Mouse (Mus musculus) gastrocnemius, postnatal 25 days (tissue): ENCODE data around the gene Pik3ap1. TPM values are rescaled to one million over a fixed set of nuclear protein-coding genes. Genes with fewer than 3 reads are reported as not detected.

Experiments
- DNase-seq: peaks from one replicate; pipeline ENCODE4 v3.0.0; 2022
- total RNA-seq, 2 experiments: library from RNA; stranded (reverse); gene quantifications; 1 replicate in 1 of 2; 2 replicates in 1 of 2; pipeline ENCODE4 v1.2.3; 2021

Pik3ap1 gene
- total RNA-seq, 2 experiments from 2014 or later = 0.33 to 0.56 TPM

- DNase-seq = no peak
These were observed 105.1 kb downstream of the Pik3ap1 start for GRCm38 (mm10) chr19:41279724-41280244.

DNA sequence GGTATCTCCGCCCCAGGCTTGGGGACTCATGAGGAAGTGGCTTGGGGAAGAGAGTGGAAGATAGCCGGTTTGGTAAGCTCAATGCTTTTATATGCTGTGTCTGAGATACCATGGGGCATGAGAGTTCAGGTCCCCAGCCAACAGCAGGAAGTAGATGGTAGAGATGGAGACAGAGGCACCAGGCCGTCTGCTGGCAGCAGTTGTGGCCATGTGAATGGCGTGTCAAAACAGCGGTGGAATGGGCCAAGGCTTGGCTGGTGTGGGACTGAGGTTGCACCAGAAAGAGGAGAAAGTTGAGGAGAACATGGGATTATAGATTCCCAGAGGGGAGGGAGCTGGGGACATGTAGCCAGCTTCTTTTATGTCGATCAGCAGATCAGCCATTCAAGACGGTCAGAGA lies 106.3 kb downstream of the Pik3ap1 start:
- DNase-seq = no peak

- DNase-seq = no peak
These were observed 109.3 kb downstream of the Pik3ap1 start for GRCm38 (mm10) chr19:41275588-41275987.

DNA sequence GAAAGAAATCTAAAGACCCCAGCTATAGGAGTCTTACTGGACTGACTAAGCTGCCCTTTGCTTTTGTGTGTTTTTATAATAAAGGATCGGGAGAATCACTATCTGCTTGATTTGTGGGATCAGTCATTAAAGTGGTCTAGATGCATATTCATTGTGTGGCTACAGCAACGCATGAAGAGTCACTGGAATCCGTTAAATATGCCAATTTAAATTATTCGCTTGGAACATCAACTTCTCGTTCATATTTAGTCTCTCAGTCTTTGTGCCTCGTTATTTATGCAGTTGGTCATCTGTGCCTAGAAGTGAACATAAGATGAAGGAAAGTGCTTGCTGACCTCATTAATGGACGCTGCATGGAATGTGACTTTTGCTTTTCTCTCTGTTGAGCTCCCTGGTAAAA lies 114.0 kb downstream of the Pik3ap1 start:
- no peak for DNase-seq

DNA sequence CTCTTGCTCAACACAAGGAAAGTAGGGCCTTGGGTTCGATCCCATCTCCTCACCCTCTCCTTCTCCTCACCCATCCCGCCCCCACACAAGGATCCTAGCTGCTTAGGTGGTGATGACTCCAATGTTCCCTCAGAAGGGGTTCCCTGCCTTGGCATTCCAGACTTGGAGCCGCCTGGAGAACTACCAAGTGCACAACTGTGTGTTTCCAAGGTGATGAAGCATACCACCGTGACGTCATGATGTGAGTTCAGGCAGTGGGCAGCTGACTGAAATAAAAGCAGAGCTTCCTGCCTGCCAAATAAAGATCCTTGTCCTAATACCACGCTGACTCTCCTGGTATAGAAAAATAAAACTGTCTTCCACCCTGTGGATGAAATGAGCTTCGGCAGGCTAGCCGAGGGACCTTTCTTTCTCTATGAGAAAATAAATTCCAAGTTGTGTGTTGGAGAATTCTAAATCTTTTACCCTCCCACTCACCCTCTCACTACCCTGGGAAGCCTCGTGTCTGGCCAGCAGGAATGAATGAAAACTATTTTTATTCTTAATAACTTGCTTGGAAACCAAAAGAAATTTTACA lies 114.7 kb downstream of the Pik3ap1 start:
- DNase-seq = no peak

DNA sequence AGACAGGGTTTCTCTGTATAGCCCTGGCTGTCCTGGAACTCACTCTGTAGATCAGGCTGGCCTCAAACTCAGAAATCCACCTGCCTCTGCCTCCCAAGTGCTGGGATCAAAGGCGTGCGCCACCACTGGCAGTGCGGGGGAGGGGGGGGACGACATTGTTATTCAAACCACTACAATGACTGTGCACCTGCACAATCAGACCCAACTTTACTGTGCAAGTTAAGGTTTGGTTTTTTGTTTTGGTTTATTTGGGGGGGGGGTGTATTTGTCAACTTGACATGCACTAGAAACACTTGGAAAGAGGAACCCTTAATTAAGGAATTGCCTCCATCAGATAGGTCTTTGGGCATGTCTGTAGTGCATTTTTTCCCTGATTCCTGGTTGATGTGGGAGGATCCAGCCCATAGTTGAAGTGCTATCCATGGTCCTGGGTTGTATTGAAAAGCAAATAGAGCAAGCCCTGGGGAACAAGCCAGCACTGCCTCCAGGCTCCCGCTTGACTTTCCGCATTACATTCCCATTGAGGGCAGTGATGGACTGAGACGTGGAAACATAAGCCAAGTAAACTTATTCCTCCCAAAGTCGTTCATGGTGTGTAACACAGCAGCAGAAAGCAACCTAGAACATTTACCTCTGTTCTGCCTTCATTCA lies 118.5 kb downstream of the Pik3ap1 start:
- DNase-seq = no peak

GRCm38 (mm10) chr19:41264331-41264799 lies 120.5 kb downstream of the Pik3ap1 start:
- no peak for DNase-seq

DNA sequence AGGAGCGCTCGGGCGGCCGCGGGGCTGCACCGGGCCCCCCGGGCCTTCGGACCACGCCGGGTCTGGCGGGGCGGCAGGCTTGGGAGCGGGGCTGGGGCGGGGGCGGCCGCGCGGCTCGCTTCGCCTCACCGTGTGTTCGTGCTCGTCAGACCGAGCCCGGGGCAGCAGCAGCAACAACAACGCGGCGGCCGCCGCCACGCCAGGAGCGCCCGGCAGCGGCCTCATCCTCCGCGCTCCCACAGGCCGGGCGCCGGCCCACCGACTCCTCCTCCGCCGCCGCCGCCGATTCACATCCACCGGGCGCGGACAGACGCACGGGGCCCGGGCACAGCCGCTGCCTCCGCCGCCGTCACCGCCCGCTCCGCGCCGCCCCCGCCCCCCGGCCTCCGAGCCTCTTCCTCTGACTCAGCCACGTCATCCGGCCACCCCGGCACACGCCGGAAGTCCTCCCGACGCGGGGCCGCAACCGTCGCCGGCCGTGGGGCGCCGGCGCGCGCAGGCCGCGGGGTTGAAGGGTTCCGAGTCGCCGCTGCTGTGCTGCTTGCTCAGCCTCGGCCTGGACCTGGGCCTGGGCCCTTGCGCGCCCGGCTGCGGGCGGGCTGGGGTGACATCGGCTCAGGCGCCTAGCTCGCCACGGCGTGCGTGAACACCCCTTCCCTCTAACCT lies 121.1 kb downstream of the Pik3ap1 start, which contains the start of gene Tm9sf3:
Gene Tm9sf3 (minus strand): TSS at position 368 of the 666 bp plus-strand sequence.
- peak; percentile 89 for DNase-seq

DNA sequence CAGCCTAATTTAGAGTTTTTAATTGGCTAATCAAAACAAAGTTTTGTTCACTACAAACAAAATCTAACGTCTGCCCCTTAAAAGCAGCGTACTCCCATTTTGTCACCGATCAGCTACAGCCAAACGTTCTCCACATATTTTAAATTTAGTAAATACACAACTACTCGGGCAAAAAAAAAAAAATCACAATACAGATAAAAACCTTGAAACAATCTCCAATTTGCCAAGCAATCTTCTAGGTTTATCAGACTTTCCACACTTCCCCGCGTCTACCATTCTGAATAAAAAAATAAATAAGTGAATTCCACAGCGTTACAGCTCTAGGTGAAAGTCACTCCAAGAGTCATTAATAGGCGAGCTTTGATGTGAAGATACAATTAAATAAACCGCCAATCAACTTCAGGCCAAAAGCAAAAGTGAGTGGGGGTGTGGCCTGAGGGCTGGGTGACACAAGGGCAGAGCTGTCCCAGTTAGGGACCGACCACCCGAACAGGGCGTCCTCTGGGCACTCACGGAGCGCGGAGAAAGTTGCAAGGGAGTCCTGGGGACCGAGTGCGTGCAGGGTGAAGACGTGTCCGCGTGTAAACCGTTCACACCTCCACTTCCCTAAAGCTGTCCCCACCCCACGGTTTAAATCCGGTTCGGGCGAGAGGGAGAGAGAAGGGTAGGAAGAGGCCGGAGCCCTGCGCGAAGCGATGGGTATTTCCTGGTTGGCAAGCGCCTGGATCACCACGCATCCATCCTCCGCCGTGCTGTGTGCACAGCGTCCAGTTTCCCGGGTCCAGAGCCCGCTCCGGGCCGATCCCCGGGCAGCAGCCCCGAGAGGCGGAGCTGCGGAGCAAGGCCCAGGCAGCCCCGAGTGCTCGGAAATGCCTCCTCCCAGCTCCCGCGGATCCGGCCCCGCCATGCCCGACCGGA lies 121.9 kb downstream of the Pik3ap1 start:
- DNase-seq = peak; percentile 70

DNA sequence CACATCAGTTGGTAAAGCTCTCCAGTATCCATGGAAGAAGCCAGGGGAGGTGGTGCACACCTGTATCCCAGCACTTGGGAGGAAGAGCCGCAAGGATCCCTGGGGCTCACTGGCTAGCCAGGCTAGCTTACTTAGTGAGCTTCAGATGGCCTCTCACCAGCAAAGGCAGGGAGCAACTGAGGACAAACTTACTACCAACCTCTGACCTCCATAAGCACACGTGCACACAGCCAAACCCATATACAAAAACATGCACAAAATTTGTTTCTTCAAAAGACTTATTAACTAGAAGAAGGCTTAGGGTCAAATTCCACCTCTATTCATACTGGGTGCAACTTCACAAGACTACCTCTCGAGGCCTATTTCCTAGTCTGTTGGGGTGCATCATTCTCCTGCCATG lies 124.2 kb downstream of the Pik3ap1 start:
- no peak for DNase-seq

DNA sequence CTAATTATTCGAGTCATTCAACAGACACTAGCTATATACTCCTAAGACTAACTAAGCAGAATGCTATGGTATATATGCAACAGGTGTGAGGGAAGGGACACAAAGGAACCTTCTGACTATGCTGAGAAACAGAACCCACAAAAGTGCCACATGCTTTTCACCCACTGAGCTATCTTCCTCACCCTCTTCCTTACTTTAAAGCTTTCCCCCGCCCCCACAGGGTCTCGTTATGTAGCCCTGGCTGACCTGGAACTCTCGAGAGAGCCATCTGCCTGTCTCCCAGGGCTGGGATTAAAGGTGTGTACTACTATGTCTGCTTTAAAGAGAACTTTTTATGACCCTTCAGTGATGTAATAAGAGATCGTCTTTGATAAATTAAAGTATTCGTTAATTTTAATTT lies 125.6 kb downstream of the Pik3ap1 start:
- no peak for DNase-seq

- no peak for DNase-seq
These were observed 126.2 kb downstream of the Pik3ap1 start for GRCm38 (mm10) chr19:41258707-41259106.

- no peak for DNase-seq
These were observed 130.3 kb downstream of the Pik3ap1 start for GRCm38 (mm10) chr19:41254584-41254983.

GRCm38 (mm10) chr19:41248968-41249367 lies 135.9 kb downstream of the Pik3ap1 start:
- no peak for DNase-seq

DNA sequence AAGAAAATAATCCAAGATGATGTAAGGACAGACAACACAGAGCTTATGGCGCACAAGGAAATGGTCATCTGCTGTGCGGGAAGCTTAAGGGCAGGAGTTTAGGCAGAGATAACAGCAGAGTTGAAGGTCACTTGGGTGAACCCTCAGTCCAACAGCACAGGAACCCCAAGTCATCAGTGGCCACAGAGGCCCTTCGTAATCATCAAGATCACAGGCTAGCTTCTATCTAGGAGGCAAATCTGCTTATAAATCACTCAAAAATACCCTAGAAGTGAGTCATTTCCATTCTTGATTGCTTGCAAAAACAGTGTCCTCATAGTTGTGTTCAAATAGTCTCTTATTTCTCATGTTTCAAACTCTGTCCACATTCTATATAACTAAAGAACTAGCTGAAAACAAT lies 136.6 kb downstream of the Pik3ap1 start:
- DNase-seq = no peak

GRCm38 (mm10) chr19:41246271-41246670 lies 138.6 kb downstream of the Pik3ap1 start:
- no peak for DNase-seq

- DNase-seq = no peak
These were observed 140.3 kb downstream of the Pik3ap1 start for GRCm38 (mm10) chr19:41244581-41244980.

DNA sequence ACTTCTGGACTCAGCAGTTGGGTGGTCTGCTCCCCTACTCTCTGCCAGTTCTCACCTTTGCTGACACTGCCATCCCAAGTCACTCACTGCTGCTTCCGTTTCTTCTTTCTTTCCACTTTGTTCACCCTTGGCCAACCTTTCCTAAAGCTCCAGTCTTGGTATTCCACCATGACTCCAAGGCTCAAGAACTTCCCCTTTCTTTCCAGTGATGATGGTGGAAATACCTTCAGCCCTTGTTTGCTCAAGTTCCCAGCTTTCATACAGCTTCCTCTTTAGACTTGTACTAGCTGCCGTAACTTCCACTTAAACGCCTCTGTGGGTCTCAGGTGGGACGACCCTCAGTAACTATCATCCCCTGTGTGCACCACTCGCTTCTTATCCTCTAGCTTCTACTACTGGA lies 142.9 kb downstream of the Pik3ap1 start:
- no peak for DNase-seq

DNA sequence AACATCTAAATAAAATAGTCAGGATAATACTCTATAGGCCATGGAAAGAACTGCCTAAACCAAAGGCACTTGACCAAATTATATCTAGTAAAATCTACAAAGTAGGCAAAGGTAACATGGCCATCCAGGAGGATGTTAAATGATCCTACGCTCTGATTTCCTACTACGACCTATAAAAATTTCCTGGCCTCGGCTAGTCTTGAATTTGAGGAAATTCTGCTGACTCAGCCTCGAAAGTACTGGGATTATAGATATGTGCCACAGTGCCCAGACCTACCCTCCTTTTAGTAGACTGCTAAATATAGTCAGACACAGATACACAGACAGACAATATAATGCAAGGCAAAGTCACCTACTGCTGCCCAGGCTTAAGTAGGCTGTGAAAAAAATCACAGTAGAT lies 151.2 kb downstream of the Pik3ap1 start:
- no peak for DNase-seq
